Comparison of ENCODE assay signal across 13 mouse cellular contexts in genomic region chr10:111329326-111329725, GRCm38 (mm10). TPM values are rescaled to one million over a fixed set of nuclear protein-coding genes. Genes with fewer than 3 reads are reported as not detected.
DNase-seq lines count a peak whose midpoint lies in the region; ATAC-seq and TF ChIP-seq lines count a peak whose summit lies in the region.
"Had no signal": no experiment of that assay in that cellular context is flagged by ENCODE, and none has a peak within 500 bp of the region (broad histone marks: within the 10 kb centered on the region; RNA-seq: fewer than 3 reads in every experiment).

No protein-coding gene starts in this region.

- no peak overlapping the region for H3K27ac ChIP-seq in midbrain, postnatal 0 days (ENCODE audit: low read depth, low read length)
- no peak overlapping the region for H3K27ac ChIP-seq in midbrain, embryonic 16.5 days (ENCODE audit: low read length)
- H3K27ac ChIP-seq in forebrain, embryonic 11.5 days (ENCODE audit: low read depth, low read length) = no peak overlapping the region
- H3K27ac ChIP-seq: forebrain, embryonic 13.5 days; heart, adult 2 months; hindbrain, embryonic 10.5 days; liver, embryonic 12.5 days had no signal

- no peak overlapping the region for H3K4me3 ChIP-seq in midbrain, postnatal 0 days (ENCODE audit: low read depth, low read length)
- no peak overlapping the region for H3K4me3 ChIP-seq in midbrain, embryonic 16.5 days (ENCODE audit: low read depth, low read length)
- no peak overlapping the region for H3K4me3 ChIP-seq in forebrain, embryonic 11.5 days (ENCODE audit: low read depth, low read length)
- H3K4me3 ChIP-seq: forebrain, embryonic 13.5 days; heart, adult 2 months; hindbrain, embryonic 10.5 days; liver, embryonic 12.5 days had no signal

- 77% methylated on average over 5 of the region's 5 CpGs for WGBS in midbrain, postnatal 0 days
- WGBS in midbrain, embryonic 16.5 days = 85% methylated on average over 5 of the region's 5 CpGs
- 87% methylated on average over 5 of the region's 5 CpGs for WGBS in forebrain, embryonic 11.5 days

- no peak for ATAC-seq in midbrain, postnatal 0 days (ENCODE audit: low FRiP score)
- ATAC-seq in midbrain, embryonic 16.5 days = no peak
- no peak for ATAC-seq in forebrain, embryonic 11.5 days (replicated peaks; ENCODE audit: low FRiP score)
- ATAC-seq: forebrain, embryonic 13.5 days; liver, embryonic 12.5 days had no signal

- peak; percentile 3 to 9 for DNase-seq in cerebellum, adult 18-20 months
- no peak for DNase-seq in cerebellum, adult 11 months
- peak; percentile 19 for DNase-seq in midbrain, postnatal 0 days (ENCODE audit: low spot score)
- DNase-seq in kidney, postnatal 36 days = peak; percentile 63 to 71
- DNase-seq in testis, postnatal 10 days (ENCODE audit: low spot score) = peak; percentile 75
- no peak for DNase-seq in embryo, embryonic 10.5 days (ENCODE audit: low spot score)
- no peak for DNase-seq in forebrain, embryonic 11.5 days (ENCODE audit: low spot score)
- DNase-seq: heart, adult 2 months; thymus, postnatal 25 days had no signal

- no peak for TF ChIP-seq CTCF in midbrain, postnatal 0 days (IDR thresholded peaks at IDR 0.05)

- no peaks in the 10 kb centered on the region for H3K36me3 ChIP-seq in midbrain, postnatal 0 days (ENCODE audit: insufficient read depth, low read length)
- no peaks in the 10 kb centered on the region for H3K36me3 ChIP-seq in midbrain, embryonic 16.5 days (ENCODE audit: control insufficient read depth, insufficient read depth, low read length)
- H3K36me3 ChIP-seq in forebrain, embryonic 11.5 days (ENCODE audit: control insufficient read depth, insufficient read depth, low read length) = no peaks in the 10 kb centered on the region
- H3K36me3 ChIP-seq: hindbrain, embryonic 10.5 days; liver, embryonic 12.5 days had no signal

- no peak overlapping the region for H3K4me2 ChIP-seq in midbrain, postnatal 0 days (ENCODE audit: low read depth, low read length, poor library complexity, severe bottlenecking)
- no peak overlapping the region for H3K4me2 ChIP-seq in midbrain, embryonic 16.5 days (ENCODE audit: low read length)
- no peak overlapping the region for H3K4me2 ChIP-seq in forebrain, embryonic 11.5 days (ENCODE audit: low read depth, low read length, severe bottlenecking)
- H3K4me2 ChIP-seq: forebrain, embryonic 13.5 days; liver, embryonic 12.5 days had no signal

- H3K4me1 ChIP-seq in midbrain, postnatal 0 days (ENCODE audit: insufficient read depth, low read length) = no peaks in the 10 kb centered on the region
- H3K4me1 ChIP-seq in midbrain, embryonic 16.5 days (ENCODE audit: control insufficient read depth, insufficient read depth, low read length) = no peaks in the 10 kb centered on the region
- H3K4me1 ChIP-seq in forebrain, embryonic 11.5 days (replicated peaks; ENCODE audit: control insufficient read depth, insufficient read depth, low read length) = no peaks in the 10 kb centered on the region
- H3K4me1 ChIP-seq: forebrain, embryonic 13.5 days; hindbrain, embryonic 10.5 days; liver, embryonic 12.5 days had no signal

- no peaks in the 10 kb centered on the region for H3K27me3 ChIP-seq in midbrain, postnatal 0 days (ENCODE audit: insufficient read depth, low read length)
- no peaks in the 10 kb centered on the region for H3K27me3 ChIP-seq in midbrain, embryonic 16.5 days (ENCODE audit: control insufficient read depth, insufficient read depth, low read depth, low read length)
- no peaks in the 10 kb centered on the region for H3K27me3 ChIP-seq in forebrain, embryonic 11.5 days (ENCODE audit: control insufficient read depth, insufficient read depth, low read length)
- H3K27me3 ChIP-seq: forebrain, embryonic 13.5 days; liver, embryonic 12.5 days had no signal

- no peaks in the 10 kb centered on the region for H3K9me3 ChIP-seq in midbrain, postnatal 0 days (ENCODE audit: low read length)
- no peaks in the 10 kb centered on the region for H3K9me3 ChIP-seq in midbrain, embryonic 16.5 days (replicated peaks; ENCODE audit: control insufficient read depth, low read length, poor library complexity, severe bottlenecking)
- no peaks in the 10 kb centered on the region for H3K9me3 ChIP-seq in forebrain, embryonic 11.5 days (ENCODE audit: control insufficient read depth, low read length)
- H3K9me3 ChIP-seq: forebrain, embryonic 13.5 days; hindbrain, embryonic 10.5 days; liver, embryonic 12.5 days had no signal

- H3K9ac ChIP-seq in midbrain, postnatal 0 days (replicated peaks; ENCODE audit: low read length, poor library complexity, severe bottlenecking) = no peak overlapping the region
- no peak overlapping the region for H3K9ac ChIP-seq in midbrain, embryonic 16.5 days (ENCODE audit: low read depth, low read length)
- no peak overlapping the region for H3K9ac ChIP-seq in forebrain, embryonic 11.5 days (ENCODE audit: low read length)
- H3K9ac ChIP-seq: forebrain, embryonic 13.5 days; liver, embryonic 12.5 days had no signal

RNA-seq across cellular contexts. Expression of gene Bbs10, which starts 30.8 kb away (rescaled TPM):
- total RNA-seq in midbrain, postnatal 0 days (2014; rRNA removed) = 3.8 and 6.0 TPM in 2 replicates
- 1.5 and 2.7 TPM in 2 replicates for polyA plus RNA-seq in midbrain, postnatal 0 days (2015; fragmentation: Nextera tagmentation; extraction: Ambion mirVana)
- 5.6 TPM in 2 replicates for polyA plus RNA-seq in midbrain, embryonic 16.5 days (2015; fragmentation: Nextera tagmentation; extraction: Ambion mirVana)
- polyA plus RNA-seq in forebrain, embryonic 11.5 days (2014; fragmentation: Nextera tagmentation; extraction: Ambion mirVana) = 7.5 and 9.5 TPM in 2 replicates

Comparison
In these comparisons a context has a peak if more than half of its experiments do, and no peak if none do; other contexts are left out.
1. DNase-seq: peak in cerebellum, adult 18-20 months (2 of 2), midbrain, postnatal 0 days (single experiment), kidney, postnatal 36 days (2 of 2) and testis, postnatal 10 days (single experiment); none in cerebellum, adult 11 months (single experiment), embryo, embryonic 10.5 days (single experiment) and forebrain, embryonic 11.5 days (single experiment).